Mouse (Mus musculus) heart, postnatal 14 days (tissue): ENCODE measurements around the gene Anapc4. TPM values are rescaled to one million over a fixed set of nuclear protein-coding genes. Genes with fewer than 3 reads are reported as not detected.

Source experiments
- DNase-seq, 2 experiments: peaks; one replicate each; pipeline ENCODE4 v3.0.0; 2021 to 2022
- intact Hi-C: fragments of 180-260 bp; cut with DNase I; formaldehyde crosslinking; loops from one replicate; pipeline ENCODE4 v1.15.1; 2025
- total RNA-seq, 2 experiments: library from RNA; stranded (reverse); gene quantifications; 2 replicates each; pipeline ENCODE4 v1.2.3; 2021

Gene Anapc4
- total RNA-seq, 2 experiments from 2014 or later = 39.1 to 43.4 TPM

DNA sequence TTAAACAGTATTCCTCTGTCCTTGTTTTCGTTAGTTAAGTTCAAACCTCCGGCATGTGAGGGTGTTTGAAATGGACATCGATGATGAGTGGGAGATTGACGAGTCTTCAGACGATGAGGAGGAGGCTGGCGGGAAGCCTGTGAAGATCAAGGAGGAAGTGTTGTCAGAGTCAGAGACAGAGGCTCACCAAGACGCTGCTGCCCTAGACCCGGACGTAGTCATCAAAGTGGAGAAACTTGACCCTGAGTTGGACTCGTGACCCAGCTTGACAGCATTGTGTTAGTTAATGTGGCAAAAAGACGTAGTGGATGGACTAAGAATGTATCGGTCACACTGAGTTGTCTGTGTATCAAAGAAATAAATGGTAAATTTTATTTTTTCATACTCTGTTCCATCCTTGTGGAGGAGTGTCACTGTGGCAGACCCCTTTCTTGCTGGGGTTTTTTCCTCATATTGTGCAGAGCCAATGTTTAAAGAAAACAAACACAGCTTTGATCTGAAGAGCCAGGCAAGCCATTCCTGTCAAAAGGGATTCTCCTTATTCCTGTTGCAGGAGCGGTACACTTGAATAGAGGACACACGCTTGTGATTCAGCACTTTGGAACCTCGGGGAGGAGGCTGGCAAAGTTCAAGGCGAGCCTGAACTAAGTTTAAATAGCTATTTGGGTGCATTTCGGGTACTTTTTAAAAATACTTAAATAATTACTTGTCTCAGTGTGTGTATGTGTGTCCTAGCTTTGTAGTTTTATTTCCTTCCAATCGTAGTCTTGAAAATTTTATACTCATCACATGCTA is 32.7 kb downstream of the Anapc4 start:
- no peak for DNase-seq
- intact Hi-C loops = no loop called here

DNA sequence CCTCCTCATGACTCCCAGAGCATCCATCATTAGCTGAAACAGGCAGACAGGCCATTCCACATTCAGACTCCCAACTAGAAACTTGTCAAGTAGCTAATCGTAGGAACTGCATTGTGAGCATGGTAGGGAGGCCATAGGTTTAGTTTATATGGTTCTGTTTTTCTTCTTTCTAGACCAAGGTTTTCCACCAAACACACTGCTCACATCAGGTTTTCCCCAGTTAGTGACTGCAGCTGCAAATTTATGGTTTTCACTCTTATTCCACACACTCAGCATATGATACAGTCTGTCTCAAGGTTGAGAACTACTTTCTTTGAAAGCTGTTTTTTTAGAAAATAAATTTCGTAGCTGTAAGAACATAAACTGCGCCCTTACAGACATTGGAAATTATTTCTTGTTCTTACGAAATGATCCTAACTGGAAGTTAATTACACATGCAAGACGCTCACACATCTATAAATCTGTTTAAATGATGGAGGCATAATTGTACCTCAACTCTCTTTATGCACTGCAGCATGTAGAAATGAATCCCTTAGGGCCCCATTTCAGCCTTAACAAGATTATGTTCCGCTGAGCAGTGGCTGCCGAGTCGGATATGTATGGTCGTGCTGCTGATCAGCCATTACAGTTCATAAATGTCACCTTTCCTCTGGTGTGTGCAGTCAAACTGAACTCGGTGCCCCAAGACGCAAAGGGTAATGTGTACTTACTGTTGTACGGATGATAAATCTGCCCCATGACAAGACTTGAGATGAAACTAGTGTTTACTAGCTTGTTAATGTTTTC is 35.3 kb downstream of the Anapc4 start:
- intact Hi-C loops = no loop called here
- DNase-seq = no peak

DNA sequence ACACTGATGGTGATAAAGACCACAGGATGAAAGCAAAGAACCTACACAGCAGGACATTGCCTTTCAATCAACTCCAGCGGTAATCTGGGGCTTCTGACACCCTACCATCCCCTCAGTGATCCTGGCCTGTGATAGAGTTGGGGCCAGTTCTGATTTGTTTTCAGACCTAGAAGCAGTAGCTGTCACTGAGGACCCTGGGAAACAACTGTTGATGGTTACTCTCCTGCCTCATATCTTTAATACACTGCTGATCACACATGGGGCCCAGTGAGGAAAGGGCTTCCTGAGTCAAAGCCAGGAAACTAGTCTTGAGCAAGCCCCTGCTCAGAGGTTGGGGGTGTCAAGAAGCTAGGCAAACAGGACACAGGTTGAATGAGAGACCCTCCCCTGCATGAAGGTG is 37.6 kb downstream of the Anapc4 start:
- intact Hi-C loops = no loop called here
- no peak for DNase-seq

DNA sequence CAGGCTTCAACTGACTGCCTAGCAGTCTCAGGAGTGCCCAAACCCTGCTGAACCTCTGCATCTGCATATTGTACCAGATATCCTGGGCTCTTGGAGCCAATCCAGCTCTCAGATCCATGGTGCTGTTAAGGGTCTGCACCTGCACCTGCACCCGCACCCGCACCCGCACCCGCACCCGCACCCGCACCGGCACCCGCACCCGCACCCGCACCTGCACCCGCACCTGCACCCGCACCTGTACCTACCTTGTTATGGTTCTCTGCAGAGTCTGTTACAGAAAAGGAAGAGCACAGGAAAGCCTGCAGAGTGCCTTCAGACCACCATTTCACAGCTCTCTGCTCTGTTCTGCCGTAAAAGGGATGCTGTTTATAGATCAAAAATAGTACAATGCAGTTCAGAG is 38.2 kb downstream of the Anapc4 start:
- intact Hi-C loops = no loop called here
- no peak for DNase-seq

DNA sequence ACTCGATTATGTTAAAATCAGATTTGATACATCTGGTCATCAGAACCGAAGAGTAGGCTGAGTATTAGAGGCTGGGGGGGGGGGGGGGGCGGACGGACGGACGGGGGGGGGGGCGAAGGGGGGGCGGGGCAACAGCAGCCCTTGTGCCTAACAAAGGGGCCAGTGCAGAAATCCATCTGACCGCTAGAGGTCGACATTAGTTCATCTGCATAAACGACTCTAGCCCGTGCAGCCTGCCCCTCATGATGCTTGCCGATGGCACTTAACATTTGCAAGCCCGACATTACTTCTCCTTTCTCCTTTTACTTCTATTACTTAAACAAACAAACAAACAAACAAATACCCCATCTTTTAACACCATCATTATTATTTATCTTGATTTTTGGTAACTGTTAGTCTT is 45.0 kb downstream of the Anapc4 start:
- intact Hi-C loops = loop anchor here (2.0 kb wide), 1 partner anchor 244 kb away; no protein-coding TSS in a partner anchor
- DNase-seq = peak; percentile 49 to 73

DNA sequence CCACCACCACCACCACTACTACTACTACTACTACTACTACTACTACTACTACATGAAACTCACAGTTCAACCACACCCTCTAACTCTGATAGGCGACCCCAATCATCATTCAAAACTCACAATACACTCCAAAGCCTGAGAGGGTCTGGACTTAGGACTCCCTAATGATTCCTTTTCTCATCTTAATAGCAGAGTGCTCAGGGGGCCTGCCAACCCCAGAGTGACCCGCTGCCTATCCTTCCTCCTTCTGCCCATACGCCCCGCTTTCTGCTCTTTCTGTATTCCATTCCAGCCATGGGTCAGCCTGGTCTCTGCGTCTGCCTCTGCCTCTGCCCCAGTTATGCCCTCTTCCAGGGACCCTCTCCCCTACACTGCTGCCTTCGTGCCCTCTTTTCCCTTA is 46.1 kb downstream of the Anapc4 start:
- intact Hi-C loops = loop anchor here (2.0 kb wide), 1 partner anchor 243 kb away; no protein-coding TSS in a partner anchor
- DNase-seq = no peak

DNA sequence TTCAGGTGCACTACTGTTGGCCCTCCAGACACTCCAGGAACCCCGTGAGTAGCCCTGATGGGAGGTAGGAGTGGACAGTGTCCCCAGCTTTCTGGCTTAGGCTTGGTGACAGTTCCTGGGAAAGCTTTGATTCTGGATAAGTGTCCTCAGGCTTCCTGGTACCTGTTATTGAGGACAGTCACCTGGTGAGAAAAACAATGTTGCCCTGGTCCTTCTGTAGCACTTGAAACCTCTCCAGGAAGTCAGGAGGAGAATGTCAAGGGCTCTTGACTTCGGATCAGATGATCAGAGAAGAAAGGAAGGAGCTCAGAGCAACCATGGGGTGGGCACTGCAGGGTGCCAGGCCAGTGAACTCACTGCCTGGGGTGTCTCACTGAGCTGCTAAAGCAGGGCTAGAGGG is 48.6 kb downstream of the Anapc4 start:
- intact Hi-C loops = no loop called here
- no peak for DNase-seq

DNA sequence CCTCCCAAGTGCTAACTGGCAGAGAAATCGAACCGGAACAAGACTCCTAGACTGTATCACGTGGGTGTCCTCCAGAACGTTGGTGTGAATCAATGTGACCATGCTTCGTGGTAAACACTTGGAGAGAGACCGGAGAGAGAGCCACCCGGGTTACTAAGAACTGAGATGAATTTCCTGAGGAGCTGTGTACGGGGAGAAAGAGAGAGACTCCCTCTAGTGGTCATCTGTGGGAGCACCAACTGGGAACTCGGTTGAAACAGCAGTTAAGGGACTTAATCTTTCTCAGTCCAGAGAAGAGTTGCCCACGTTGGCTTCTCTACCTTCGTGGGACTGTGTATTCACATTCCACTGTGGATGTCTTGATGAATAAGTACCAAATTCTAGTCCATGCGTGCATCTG is 53.3 kb downstream of the Anapc4 start:
- intact Hi-C loops = no loop called here
- peak; percentile 41 to 58 for DNase-seq

DNA sequence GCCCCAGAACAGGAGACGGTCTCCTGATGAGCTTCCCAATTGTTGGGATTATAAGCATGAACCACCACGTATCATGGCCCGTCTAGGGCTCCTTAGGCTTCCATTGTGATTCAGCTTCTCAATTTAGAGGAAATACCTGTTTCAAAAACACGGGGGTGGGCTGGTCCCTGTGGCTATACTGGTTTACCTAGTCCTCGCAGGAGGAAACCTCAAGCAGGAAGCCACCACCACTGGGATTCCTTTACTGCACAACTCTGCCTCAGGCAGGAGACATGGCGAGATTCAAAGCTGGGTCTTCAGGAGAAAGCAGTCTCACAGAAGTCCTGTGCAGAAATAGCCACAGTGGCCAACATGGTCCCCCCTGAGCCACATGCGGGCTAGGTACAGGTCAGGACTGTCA is 56.1 kb downstream of the Anapc4 start:
- DNase-seq = no peak
- intact Hi-C loops = no loop called here

DNA sequence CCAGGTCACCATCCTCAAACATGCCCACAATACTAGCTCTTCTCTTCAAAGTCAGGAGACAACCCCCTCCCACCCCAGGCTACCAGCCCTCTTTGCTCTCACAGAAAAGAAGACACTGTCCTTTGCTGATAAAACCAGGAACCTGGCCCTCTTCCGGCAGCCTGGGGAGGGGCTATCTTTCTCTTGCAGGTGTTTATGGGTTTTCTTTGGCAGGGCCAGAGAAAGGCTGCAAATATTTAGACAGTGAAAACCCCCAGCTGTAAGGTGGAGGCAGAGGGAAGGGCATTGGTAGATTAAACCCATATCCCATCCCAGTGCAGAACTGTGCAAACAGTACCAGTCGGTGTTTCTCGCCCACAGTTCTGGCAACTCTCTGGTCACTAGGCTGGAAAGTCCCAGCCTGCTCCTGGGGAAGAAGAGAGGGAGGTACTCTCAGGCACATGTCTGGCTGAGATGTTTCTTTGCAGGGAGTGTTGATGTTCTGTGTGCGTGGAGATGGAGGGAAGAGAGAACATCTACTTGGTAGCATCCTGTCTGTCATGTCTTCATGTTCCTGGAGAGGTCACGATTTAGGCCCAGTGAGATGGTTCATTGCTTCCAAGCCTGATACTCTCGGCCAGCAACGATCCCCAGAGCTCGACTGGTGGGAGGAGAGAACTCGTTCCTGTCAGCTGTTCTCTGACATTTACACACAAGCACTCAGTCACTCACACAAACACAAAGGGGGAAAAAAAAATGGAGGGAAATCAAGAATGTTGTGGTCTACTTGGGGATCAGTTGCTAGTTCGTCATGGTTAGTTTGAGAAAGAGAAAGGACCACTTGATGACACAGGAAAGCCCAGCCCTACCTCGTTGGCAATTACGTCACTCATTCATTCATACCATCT is 58.4 kb downstream of the Anapc4 start:
- DNase-seq = no peak
- intact Hi-C loops = no loop called here

DNA sequence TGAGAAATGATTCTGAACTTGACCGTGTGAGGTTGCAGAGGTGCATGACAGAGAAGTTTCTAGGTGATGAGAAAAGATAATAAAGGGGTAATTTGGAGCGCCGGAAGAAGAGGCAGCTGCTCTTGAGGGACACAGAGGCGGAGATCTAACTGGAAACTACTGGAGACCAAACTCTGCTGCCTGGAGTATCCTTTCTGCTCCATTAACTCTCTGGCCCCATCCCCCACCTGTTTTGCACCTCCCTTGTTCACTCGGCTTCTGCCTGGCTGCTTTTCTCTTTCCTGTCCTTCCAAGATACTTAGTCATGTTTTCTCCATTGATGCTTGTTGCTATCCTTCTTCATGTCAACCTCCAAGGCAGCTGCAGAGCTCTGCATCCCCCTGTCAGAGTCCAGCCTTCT is 60.1 kb downstream of the Anapc4 start:
- no peak for DNase-seq
- intact Hi-C loops = no loop called here

DNA sequence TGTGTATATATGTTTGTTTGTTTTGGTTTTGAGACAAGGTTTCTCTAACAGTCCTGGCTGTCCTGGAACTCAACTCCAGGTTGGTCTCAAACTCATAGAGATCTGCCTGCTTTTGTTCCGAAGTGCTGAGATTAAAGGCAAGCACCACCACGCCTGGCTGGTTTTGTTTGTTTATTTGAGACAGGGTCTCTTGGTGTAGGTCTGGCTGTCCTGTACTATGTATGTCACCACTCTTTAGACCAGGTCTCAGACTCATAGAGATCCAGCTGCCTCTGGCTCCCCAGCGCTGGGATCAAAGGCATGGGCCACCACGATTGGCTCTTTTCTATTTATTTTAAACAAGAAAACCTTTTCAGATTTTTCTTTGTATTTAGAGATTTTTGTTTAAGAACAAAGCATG is 70.4 kb downstream of the Anapc4 start:
- DNase-seq = no peak
- intact Hi-C loops = no loop called here

DNA sequence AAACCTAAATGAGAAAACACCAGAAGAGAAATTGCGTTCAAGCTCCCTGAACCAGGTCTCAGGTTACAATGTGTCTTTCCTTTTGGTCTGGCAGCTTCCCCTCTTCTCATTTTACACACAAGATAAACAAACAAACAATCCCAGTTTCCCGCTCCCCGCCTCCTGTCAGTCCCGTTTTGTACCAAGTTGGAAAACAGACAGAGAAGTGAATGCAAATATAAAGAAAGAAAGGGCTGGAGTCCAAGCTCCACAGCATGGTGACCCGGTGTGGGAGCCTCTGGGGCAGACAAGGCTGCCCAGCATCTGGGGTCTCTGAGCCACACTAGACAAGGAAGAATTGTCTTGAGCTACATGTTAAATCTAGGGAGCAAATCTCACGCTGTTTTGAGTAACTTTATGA is 70.9 kb downstream of the Anapc4 start:
- no peak for DNase-seq
- intact Hi-C loops = no loop called here

DNA sequence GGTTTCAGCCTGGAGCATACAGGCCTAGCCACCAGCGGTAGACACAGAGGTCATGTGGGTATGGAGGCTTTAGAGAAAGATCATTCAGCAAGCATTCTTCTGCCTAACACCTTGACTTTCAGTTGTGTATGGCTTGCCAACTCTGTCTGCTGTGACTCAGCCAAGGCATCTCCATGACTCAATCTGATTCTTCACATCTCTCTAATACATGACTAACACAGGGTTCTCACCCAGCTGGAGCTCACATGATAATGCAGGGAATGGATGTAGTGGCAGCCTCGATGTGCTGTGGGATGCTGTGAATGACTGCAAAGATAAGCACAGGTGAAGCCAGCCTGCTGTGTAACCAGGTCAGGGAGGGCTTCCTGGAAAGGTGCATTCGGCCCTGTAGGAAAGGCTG is 74.4 kb downstream of the Anapc4 start:
- intact Hi-C loops = no loop called here
- DNase-seq = no peak

DNA sequence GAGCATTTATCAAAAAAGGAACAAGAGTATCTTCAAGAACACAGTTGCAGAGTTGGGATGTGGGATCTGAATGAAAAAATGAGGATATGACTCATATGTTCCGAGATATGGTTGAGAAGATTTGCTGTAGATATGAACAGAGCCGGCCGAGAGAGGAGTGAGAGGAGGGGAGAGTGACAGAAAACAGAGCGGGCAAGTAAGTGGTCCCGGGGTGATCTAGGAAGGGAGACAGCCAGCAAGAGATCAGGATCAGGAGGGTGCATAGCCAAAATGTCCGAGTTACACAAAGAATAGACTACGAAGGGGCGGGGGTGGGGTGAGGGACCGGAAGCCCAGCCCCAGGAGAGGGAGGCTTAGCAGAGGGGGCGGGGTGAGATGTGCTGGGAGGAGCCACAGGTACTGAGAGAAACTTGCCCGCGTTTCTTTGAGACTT is 76.4 kb downstream of the Anapc4 start:
- intact Hi-C loops = no loop called here
- peak in 1 of 2 experiments; percentile 18 for DNase-seq

DNA sequence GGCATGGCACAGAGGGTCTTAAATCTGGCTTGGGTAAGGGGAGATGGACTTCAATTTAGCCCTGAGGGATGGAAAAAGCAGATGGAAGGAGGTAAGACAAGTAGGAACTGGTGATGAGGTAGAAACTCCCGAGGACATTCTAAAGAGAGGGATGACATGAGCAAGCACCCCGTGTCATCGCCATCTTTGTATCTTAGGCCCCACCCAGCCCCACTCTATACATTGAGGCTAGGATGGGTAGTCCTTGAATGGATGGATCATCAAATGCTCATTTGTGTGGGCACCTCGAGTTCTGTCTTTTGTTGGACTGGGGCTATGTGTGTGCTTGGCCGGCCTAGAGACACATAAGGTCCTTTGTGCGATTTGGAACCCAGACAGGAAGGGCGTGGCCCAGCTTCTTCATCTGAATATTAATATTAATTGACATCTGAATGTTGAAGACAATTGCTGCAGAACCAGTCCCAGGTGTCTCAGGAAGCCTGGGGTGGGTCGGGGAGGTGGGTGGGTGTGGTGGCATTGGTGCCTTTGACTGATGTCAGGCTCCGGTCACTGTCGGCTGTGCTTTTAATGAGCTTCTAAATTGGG is 77.6 kb downstream of the Anapc4 start:
- intact Hi-C loops = no loop called here
- no peak for DNase-seq

DNA sequence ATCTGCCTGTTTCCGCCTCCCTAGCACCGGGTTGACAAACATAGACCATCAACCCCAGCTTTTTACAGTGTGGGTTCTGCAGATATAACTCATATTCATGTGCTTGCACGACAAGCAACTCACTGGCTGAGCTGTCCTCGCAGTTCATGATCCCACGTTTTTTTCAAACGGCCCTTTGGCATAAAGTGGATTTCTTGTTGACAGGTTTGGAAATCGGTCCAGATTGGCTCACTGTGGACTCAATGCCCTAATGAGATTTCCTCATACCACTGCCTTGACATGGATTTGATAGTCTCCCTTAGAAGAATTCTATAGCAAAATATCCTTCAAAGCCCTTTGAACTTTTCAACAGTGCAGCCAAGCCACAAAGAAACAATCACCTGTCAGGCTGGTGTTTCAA is 79.9 kb downstream of the Anapc4 start:
- intact Hi-C loops = no loop called here
- DNase-seq = no peak

DNA sequence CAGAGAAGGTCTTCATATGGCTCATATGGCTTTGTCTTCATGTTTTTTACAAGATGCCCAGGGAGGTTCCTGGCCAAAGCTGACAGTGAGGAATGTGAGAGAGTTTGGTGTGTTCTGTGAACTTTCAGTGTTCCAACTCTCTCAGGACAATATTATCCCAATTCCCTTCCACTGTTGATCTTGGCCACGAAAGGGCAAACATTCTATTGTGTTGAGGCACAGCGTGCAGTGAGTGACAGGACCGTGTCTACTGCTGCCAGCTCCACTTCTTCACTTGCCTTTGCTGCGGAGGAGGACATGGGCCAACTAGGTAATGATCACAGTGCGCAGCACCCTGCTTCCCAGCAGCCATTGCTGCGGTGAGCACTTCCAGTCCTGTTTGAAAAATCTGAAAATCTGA is 82.4 kb downstream of the Anapc4 start:
- DNase-seq = no peak
- intact Hi-C loops = no loop called here
